Mouse (Mus musculus): ENCODE measurements around the gene Tff2. TPM values are rescaled to one million over a fixed set of nuclear protein-coding genes. Genes with fewer than 3 reads are reported as not detected.

The Tff2 gene
- polyA plus RNA-seq, 1 experiment, result 0.43 TPM

GRCm38 (mm10) chr17:31136821-31137220 lies 7.3 kb downstream of the Tff2 start:
- Histone ChIP-seq H3K4me1 (ENCODE audit: control insufficient read depth, insufficient read depth, low read length) (no peaks in the 10 kb centered on the region; the same call in 1 of the 2 replicates), H3K27me3 (ENCODE audit: control insufficient read depth, insufficient read depth, low read length) (no peaks in the 10 kb centered on the region), H3K4me3 (ENCODE audit: control insufficient read depth, low read depth, low read length) (no peak overlapping the region), H3K27ac (ENCODE audit: control insufficient read depth, insufficient read depth, low read depth, low read length) (no peak overlapping the region), H3K36me3 (ENCODE audit: control insufficient read depth, insufficient read depth, low read length) (no peaks in the 10 kb centered on the region)
- no peak for TF ChIP-seq CTCF (IDR thresholded peaks at IDR 0.05; ENCODE audit: control insufficient read depth, insufficient read depth, insufficient replicate concordance, low read depth, low read length)
- no peak for TF ChIP-seq POLR2A (IDR thresholded peaks at IDR 0.05; ENCODE audit: control insufficient read depth, low read depth, low read length)

GRCm38 (mm10) chr17:31136291-31136690 lies 7.8 kb downstream of the Tff2 start:
- H3K27me3 ChIP-seq (ENCODE audit: control insufficient read depth, insufficient read depth, low read length), result no peaks in the 10 kb centered on the region

GRCm38 (mm10) chr17:31134913-31135312 lies 9.2 kb downstream of the Tff2 start:
- no peaks in the 10 kb centered on the region for H3K27me3 ChIP-seq (ENCODE audit: control insufficient read depth, insufficient read depth, low read length)
- TF ChIP-seq CTCF (IDR thresholded peaks at IDR 0.05; ENCODE audit: control insufficient read depth, insufficient read depth, insufficient replicate concordance, low read depth, low read length) (no peak), POLR2A (IDR thresholded peaks at IDR 0.05; ENCODE audit: control insufficient read depth, low read depth, low read length) (no peak)
- H3K4me3 ChIP-seq (ENCODE audit: control insufficient read depth, low read depth, low read length), result no peak overlapping the region
- H3K4me1 ChIP-seq (ENCODE audit: control insufficient read depth, insufficient read depth, low read length), result no peaks in the 10 kb centered on the region; the same call in 1 of the 2 replicates
- no peak overlapping the region for H3K27ac ChIP-seq (ENCODE audit: control insufficient read depth, insufficient read depth, low read depth, low read length)
- H3K36me3 ChIP-seq (ENCODE audit: control insufficient read depth, insufficient read depth, low read length), result no peaks in the 10 kb centered on the region

More at GRCm38 (mm10) chr17:31136291-31136690, 7.8 kb downstream of the Tff2 start:
- Histone ChIP-seq H3K4me3 (ENCODE audit: control insufficient read depth, low read depth, low read length) (no peak overlapping the region), H3K36me3 (ENCODE audit: control insufficient read depth, insufficient read depth, low read length) (no peaks in the 10 kb centered on the region), H3K27ac (ENCODE audit: control insufficient read depth, insufficient read depth, low read depth, low read length) (no peak overlapping the region), H3K4me1 (ENCODE audit: control insufficient read depth, insufficient read depth, low read length) (no peaks in the 10 kb centered on the region; the same call in 1 of the 2 replicates)
- no peak for TF ChIP-seq CTCF (IDR thresholded peaks at IDR 0.05; ENCODE audit: control insufficient read depth, insufficient read depth, insufficient replicate concordance, low read depth, low read length)
- no peak for TF ChIP-seq POLR2A (IDR thresholded peaks at IDR 0.05; ENCODE audit: control insufficient read depth, low read depth, low read length)

- H3K4me1 ChIP-seq (ENCODE audit: control insufficient read depth, insufficient read depth, low read length), result no peaks in the 10 kb centered on the region; the same call in 1 of the 2 replicates
- no peaks in the 10 kb centered on the region for H3K36me3 ChIP-seq (ENCODE audit: control insufficient read depth, insufficient read depth, low read length)
- no peak for TF ChIP-seq CTCF (IDR thresholded peaks at IDR 0.05; ENCODE audit: control insufficient read depth, insufficient read depth, insufficient replicate concordance, low read depth, low read length)
- no peak for TF ChIP-seq POLR2A (IDR thresholded peaks at IDR 0.05; ENCODE audit: control insufficient read depth, low read depth, low read length)
- H3K27me3 ChIP-seq (ENCODE audit: control insufficient read depth, insufficient read depth, low read length), result no peaks in the 10 kb centered on the region
- H3K27ac ChIP-seq (ENCODE audit: control insufficient read depth, insufficient read depth, low read depth, low read length), result no peak overlapping the region
- H3K4me3 ChIP-seq (ENCODE audit: control insufficient read depth, low read depth, low read length), result no peak overlapping the region
These were observed 10.3 kb downstream of the Tff2 start for GRCm38 (mm10) chr17:31133776-31134175.

GRCm38 (mm10) chr17:31131269-31131821 lies 12.7 kb downstream of the Tff2 start:
- no peak overlapping the region for H3K4me3 ChIP-seq (ENCODE audit: control insufficient read depth, low read depth, low read length)
- TF ChIP-seq CTCF (IDR thresholded peaks at IDR 0.05; ENCODE audit: control insufficient read depth, insufficient read depth, insufficient replicate concordance, low read depth, low read length), result no peak
- no peak for TF ChIP-seq POLR2A (IDR thresholded peaks at IDR 0.05; ENCODE audit: control insufficient read depth, low read depth, low read length)
- no peaks in the 10 kb centered on the region for H3K27me3 ChIP-seq (ENCODE audit: control insufficient read depth, insufficient read depth, low read length)
- H3K36me3 ChIP-seq (ENCODE audit: control insufficient read depth, insufficient read depth, low read length), result no peaks in the 10 kb centered on the region
- H3K27ac ChIP-seq (ENCODE audit: control insufficient read depth, insufficient read depth, low read depth, low read length), result no peak overlapping the region
- no peaks in the 10 kb centered on the region; the same call in 1 of the 2 replicates for H3K4me1 ChIP-seq (ENCODE audit: control insufficient read depth, insufficient read depth, low read length)

GRCm38 (mm10) chr17:31129452-31129851 lies 14.6 kb downstream of the Tff2 start, which contains the start of gene Tff3:
Gene Tff3, minus strand, starts transcription at chr17:31129646.
- Histone ChIP-seq H3K27ac (ENCODE audit: control insufficient read depth, insufficient read depth, low read depth, low read length) (no peak within 1 kb of the TSS), H3K36me3 (ENCODE audit: control insufficient read depth, insufficient read depth, low read length) (no peaks in the 10 kb centered on the region)

GRCm38 (mm10) chr17:31128708-31129318 lies 15.3 kb downstream of the Tff2 start:
- no peak overlapping the region for H3K4me3 ChIP-seq (ENCODE audit: control insufficient read depth, low read depth, low read length)
- no peaks in the 10 kb centered on the region; the same call in 1 of the 2 replicates for H3K4me1 ChIP-seq (ENCODE audit: control insufficient read depth, insufficient read depth, low read length)
- TF ChIP-seq CTCF (IDR thresholded peaks at IDR 0.05; ENCODE audit: control insufficient read depth, insufficient read depth, insufficient replicate concordance, low read depth, low read length), result no peak
- no peak for TF ChIP-seq POLR2A (IDR thresholded peaks at IDR 0.05; ENCODE audit: control insufficient read depth, low read depth, low read length)
- no peak overlapping the region for H3K27ac ChIP-seq (ENCODE audit: control insufficient read depth, insufficient read depth, low read depth, low read length)
- H3K36me3 ChIP-seq (ENCODE audit: control insufficient read depth, insufficient read depth, low read length), result no peaks in the 10 kb centered on the region
- H3K27me3 ChIP-seq (ENCODE audit: control insufficient read depth, insufficient read depth, low read length), result no peaks in the 10 kb centered on the region

More at GRCm38 (mm10) chr17:31129452-31129851, 14.6 kb downstream of the Tff2 start, which contains the start of gene Tff3:
- Histone ChIP-seq H3K27me3 (ENCODE audit: control insufficient read depth, insufficient read depth, low read length) (no peaks in the 10 kb centered on the region), H3K4me3 (ENCODE audit: control insufficient read depth, low read depth, low read length) (no peak within 1 kb of the TSS), H3K4me1 (ENCODE audit: control insufficient read depth, insufficient read depth, low read length) (no peaks in the 10 kb centered on the region; the same call in 1 of the 2 replicates)
- TF ChIP-seq POLR2A (IDR thresholded peaks at IDR 0.05; ENCODE audit: control insufficient read depth, low read depth, low read length) (no peak), CTCF (IDR thresholded peaks at IDR 0.05; ENCODE audit: control insufficient read depth, insufficient read depth, insufficient replicate concordance, low read depth, low read length) (no peak)

Measured in testis, adult 2 months (tissue).